Mouse (Mus musculus): ENCODE results near the gene Acrbp. TPM values are rescaled to one million over a fixed set of nuclear protein-coding genes. Genes with fewer than 3 reads are reported as not detected.

The Acrbp gene
- polyA plus RNA-seq, 1 experiment from 2014 or later = 10.2 TPM

DNA sequence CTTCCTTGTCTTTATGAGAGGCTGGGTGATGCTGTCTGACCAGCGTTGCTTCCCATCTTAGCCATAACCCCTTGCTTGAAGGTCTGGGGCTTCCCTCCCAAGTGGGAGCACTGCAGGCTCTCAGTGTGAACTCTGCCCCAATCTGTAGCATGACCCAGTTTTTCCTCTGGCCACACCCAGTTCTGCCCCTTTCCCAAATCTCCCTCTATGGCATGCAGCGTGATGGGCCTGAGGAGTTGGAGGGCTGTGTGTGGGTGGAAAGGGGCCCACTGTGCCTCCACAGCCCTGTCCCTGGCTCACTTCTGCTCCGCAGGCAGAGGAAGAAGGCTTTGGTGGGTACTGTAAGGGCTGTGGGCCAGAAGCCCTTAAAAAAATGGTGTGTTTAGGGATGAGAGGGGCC is 49.0 kb downstream of the Acrbp start:
- no peak for DNase-seq (ENCODE audit: low spot score)

DNA sequence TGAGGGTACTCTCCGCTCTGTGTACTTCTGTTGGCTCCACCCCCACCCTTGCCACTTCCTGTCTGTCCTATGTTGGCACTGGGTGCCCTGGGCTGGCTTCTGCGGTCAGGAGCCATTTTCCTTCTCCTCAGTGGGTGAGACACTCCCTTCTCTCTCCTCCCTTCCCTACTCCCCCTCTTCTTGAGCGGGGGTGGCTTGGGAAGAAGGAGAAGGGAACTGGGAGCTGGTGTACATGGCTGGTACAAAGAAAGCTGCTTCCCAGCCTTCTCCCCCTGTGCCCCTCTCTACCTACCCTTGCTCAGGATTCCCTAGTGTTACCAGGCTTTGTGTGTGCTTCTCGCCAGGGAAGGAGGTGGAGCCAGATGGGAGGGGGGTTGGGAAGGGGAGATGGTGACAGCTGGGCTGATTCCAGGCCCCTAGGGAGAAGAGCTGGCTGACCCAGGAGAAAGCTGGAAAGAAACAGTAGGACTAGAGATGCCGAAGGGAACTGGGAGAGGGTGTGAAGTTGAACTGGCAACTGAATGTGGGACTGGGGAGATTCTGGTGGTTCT is 50.0 kb downstream of the Acrbp start:
- DNase-seq (ENCODE audit: low spot score) = peak; percentile 83

DNA sequence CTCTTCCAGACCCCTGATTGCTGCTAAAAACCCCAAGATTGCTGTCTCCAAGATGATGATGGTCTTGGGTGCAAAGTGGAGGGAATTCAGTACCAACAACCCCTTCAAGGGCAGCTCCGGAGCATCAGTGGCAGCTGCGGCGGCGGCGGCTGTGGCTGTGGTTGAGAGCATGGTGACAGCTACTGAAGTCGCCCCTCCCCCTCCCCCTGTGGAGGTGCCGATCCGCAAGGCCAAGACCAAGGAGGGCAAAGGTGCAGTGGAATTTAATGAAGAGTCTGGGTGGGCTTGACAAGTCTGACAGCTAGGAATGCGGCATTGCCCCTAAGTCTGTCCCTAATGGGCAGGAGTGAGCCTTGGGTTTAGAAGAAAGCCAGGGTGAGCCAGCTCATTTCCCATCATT is 52.0 kb downstream of the Acrbp start:
- no peak for DNase-seq (ENCODE audit: low spot score)

DNA sequence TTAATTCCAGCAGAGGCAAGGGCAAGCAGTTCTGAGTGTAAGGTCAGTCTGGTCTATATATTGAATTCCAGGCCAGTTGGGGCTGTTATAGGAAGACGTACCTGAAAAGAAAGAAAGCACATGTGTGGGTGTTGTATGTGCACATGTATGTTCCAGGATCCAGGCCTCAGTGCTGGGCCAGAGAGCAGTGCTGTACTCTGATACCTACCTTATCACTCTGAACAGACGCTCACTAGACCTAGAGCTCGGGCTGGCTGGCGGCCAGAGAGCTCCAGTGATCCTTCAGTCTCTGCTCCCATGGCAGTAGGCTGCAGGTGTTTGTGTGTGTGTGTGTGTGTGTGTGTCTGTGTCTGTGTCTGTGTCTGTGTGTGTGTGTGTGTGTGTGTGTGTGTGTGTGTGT is 54.7 kb downstream of the Acrbp start:
- DNase-seq (ENCODE audit: low spot score) = no peak

- DNase-seq (ENCODE audit: low spot score) = no peak
Observed at GRCm38 (mm10) chr6:125107705-125108104, 58.2 kb downstream of the Acrbp start.

DNA sequence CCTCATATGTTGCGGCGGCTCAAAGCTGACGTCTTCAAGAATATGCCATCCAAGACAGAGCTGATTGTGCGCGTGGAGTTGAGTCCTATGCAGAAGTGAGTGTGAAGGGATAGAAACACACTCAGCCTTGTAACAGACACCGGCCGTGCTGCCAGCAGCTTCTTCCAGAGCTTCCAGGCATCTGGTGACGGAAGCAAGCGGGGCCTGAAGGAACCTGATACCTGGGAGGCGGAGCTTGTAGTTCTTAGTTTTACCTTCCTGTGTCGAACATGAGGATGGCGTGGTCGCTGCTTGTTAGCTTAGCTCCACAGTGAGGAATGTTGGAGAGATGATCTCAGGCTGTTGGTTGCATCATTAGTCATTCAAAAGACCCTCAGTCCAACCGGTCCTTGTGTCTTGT is 59.9 kb downstream of the Acrbp start:
- DNase-seq (ENCODE audit: low spot score) = no peak

DNA sequence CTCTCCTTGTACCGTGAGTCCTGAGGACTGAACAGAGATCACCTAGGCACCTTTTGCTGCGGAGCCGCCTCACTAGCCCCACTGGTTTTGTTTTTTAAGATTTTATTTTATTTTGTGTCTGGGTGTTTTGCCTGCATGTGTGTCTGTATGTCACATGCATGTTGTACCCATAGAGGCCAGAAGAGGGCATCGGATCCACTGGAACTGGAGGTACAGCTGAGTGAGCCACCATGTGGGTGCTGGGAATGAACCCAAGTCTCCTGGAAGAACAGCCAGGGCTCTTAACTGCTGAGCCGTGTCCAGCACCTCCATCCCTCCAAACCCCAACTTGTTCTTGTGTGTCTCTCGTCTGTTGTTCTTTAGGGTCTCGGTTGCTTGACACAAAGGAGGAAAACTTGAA is 61.4 kb downstream of the Acrbp start:
- DNase-seq (ENCODE audit: low spot score) = peak; percentile 41

GRCm38 (mm10) chr6:125112553-125112952 is 63.1 kb downstream of the Acrbp start:
- no peak for DNase-seq (ENCODE audit: low spot score)

Small RNA genes within 50 kb of the gene (microRNA-seq; reads per million reads assigned to microRNA genes)
- not detected for gene Mir7045 (ENCODE audit: borderline number of aligned reads)

Other genes with a start within 250 kb of the Acrbp start
- gene Spsb2, start 241.0 kb upstream of the Acrbp start, polyA plus RNA-seq (2015; fragmentation: Nextera tagmentation; extraction: Ambion mirVana) = 8.9 and 9.4 TPM in 2 replicates
- 231 and 275 TPM in 2 replicates for gene Tpi1, start 235.4 kb upstream of the Acrbp start, polyA plus RNA-seq (2015; fragmentation: Nextera tagmentation; extraction: Ambion mirVana)
- gene Usp5, start 220.2 kb upstream of the Acrbp start, polyA plus RNA-seq (2015; fragmentation: Nextera tagmentation; extraction: Ambion mirVana) = 93.0 and 93.4 TPM in 2 replicates
- 240 and 258 TPM in 2 replicates for gene Cdca3, start 220.1 kb upstream of the Acrbp start, polyA plus RNA-seq (2015; fragmentation: Nextera tagmentation; extraction: Ambion mirVana)
- 2.3 and 2.4 TPM in 2 replicates for gene Gnb3, start 209.4 kb upstream of the Acrbp start, polyA plus RNA-seq (2015; fragmentation: Nextera tagmentation; extraction: Ambion mirVana)
- gene P3h3, start 191.9 kb upstream of the Acrbp start, polyA plus RNA-seq (2015; fragmentation: Nextera tagmentation; extraction: Ambion mirVana) = 1.9 TPM in 2 replicates
- 15.2 and 21.8 TPM in 2 replicates for gene Gpr162, start 185.7 kb upstream of the Acrbp start, polyA plus RNA-seq (2015; fragmentation: Nextera tagmentation; extraction: Ambion mirVana)
- 102 TPM in 2 replicates for gene Cd4, start 161.5 kb upstream of the Acrbp start, polyA plus RNA-seq (2015; fragmentation: Nextera tagmentation; extraction: Ambion mirVana)
- gene Lag3, start 138.0 kb upstream of the Acrbp start, polyA plus RNA-seq (2015; fragmentation: Nextera tagmentation; extraction: Ambion mirVana) = 5.5 and 6.1 TPM in 2 replicates
- gene Ptms, start 129.6 kb upstream of the Acrbp start, polyA plus RNA-seq (2015; fragmentation: Nextera tagmentation; extraction: Ambion mirVana) = 204 and 256 TPM in 2 replicates
- gene Mlf2, start 118.3 kb upstream of the Acrbp start, polyA plus RNA-seq (2015; fragmentation: Nextera tagmentation; extraction: Ambion mirVana) = 267 and 277 TPM in 2 replicates
- gene Cops7a, start 84.2 kb upstream of the Acrbp start, polyA plus RNA-seq (2015; fragmentation: Nextera tagmentation; extraction: Ambion mirVana) = 86.0 and 95.5 TPM in 2 replicates
- gene Pianp, start 53.0 kb upstream of the Acrbp start, polyA plus RNA-seq (2015; fragmentation: Nextera tagmentation; extraction: Ambion mirVana) = 0.50 and 0.55 TPM in 2 replicates
- gene Zfp384, start 40.5 kb upstream of the Acrbp start, polyA plus RNA-seq (2015; fragmentation: Nextera tagmentation; extraction: Ambion mirVana) = 8.8 and 9.5 TPM in 2 replicates
- 113 and 118 TPM in 2 replicates for gene Ing4, start 9.9 kb upstream of the Acrbp start, polyA plus RNA-seq (2015; fragmentation: Nextera tagmentation; extraction: Ambion mirVana)
- gene Lpar5, start 18.2 kb downstream of the Acrbp start, polyA plus RNA-seq (2015; fragmentation: Nextera tagmentation; extraction: Ambion mirVana) = 3.5 and 4.2 TPM in 2 replicates
- gene Chd4, start 46.3 kb downstream of the Acrbp start, polyA plus RNA-seq (2015; fragmentation: Nextera tagmentation; extraction: Ambion mirVana) = 70.0 and 84.9 TPM in 2 replicates
- 53.9 and 60.7 TPM in 2 replicates for gene Nop2, start 82.2 kb downstream of the Acrbp start, polyA plus RNA-seq (2015; fragmentation: Nextera tagmentation; extraction: Ambion mirVana)
- 13.8 and 19.0 TPM in 2 replicates for gene Iffo1, start 95.6 kb downstream of the Acrbp start, polyA plus RNA-seq (2015; fragmentation: Nextera tagmentation; extraction: Ambion mirVana)
- 1,452 and 1,606 TPM in 2 replicates for gene Gapdh, start 116.8 kb downstream of the Acrbp start, polyA plus RNA-seq (2015; fragmentation: Nextera tagmentation; extraction: Ambion mirVana)
- gene Ncapd2, start 142.0 kb downstream of the Acrbp start, polyA plus RNA-seq (2015; fragmentation: Nextera tagmentation; extraction: Ambion mirVana) = 130 and 153 TPM in 2 replicates
- 281 and 294 TPM in 2 replicates for gene Mrpl51, start 142.1 kb downstream of the Acrbp start, polyA plus RNA-seq (2015; fragmentation: Nextera tagmentation; extraction: Ambion mirVana)
- 61.0 and 75.3 TPM in 2 replicates for gene Vamp1, start 165.9 kb downstream of the Acrbp start, polyA plus RNA-seq (2015; fragmentation: Nextera tagmentation; extraction: Ambion mirVana)
- 42.5 and 53.1 TPM in 2 replicates for gene Tapbpl, start 182.2 kb downstream of the Acrbp start, polyA plus RNA-seq (2015; fragmentation: Nextera tagmentation; extraction: Ambion mirVana)
- 175 and 252 TPM in 2 replicates for gene Cd27, start 187.3 kb downstream of the Acrbp start, polyA plus RNA-seq (2015; fragmentation: Nextera tagmentation; extraction: Ambion mirVana)
- 0.22 and 0.36 TPM in 2 replicates for gene Tuba3a, start 236.4 kb downstream of the Acrbp start, polyA plus RNA-seq (2015; fragmentation: Nextera tagmentation; extraction: Ambion mirVana)